Mouse (Mus musculus) small intestine, adult 2 months (tissue): ENCODE measurements around the gene Lrrc4b.

ENCODE experiments used
- CTCF ChIP-seq: fragments of 200-500 bp; IDR thresholded peaks from 2 replicates; pipeline ENCODE4 v1.5.1; 2012; ENCODE audit warnings: low read depth, mild to moderate bottlenecking, control low read depth, inconsistent platforms, low read length, moderate library complexity, mixed read lengths; ENCODE audit not compliant: insufficient replicate concordance, insufficient read length; ENCODE audit errors: extremely low read depth
- POLR2A ChIP-seq: fragments of 200-500 bp; IDR thresholded peaks from 2 replicates; pipeline ENCODE4 v1.6.1; 2012; ENCODE audit warnings: low read depth, mild to moderate bottlenecking, control low read depth, inconsistent platforms, low read length, moderate library complexity

- TF ChIP-seq CTCF (no peak), POLR2A (no peak)
These were observed 27.5 kb downstream of the Lrrc4b start for GRCm38 (mm10) chr7:44456302-44456701.
